Mouse (Mus musculus): ENCODE measurements around the gene Slc12a7. TPM values are rescaled to one million over a fixed set of nuclear protein-coding genes. Genes with fewer than 3 reads are reported as not detected.

The Slc12a7 gene
- polyA plus RNA-seq, 1 experiment: 15.4 TPM

- Histone ChIP-seq H3K27ac (ENCODE audit: control insufficient read depth, insufficient read depth, low read depth, low read length, poor library complexity) (no peak overlapping the region), H3K4me3 (replicated peaks; ENCODE audit: control insufficient read depth, low read depth, low read length) (no peak overlapping the region), H3K4me1 (ENCODE audit: control insufficient read depth, insufficient read depth, low read length) (no peaks in the 10 kb centered on the region)
- no peak for TF ChIP-seq POLR2A (IDR thresholded peaks at IDR 0.05; ENCODE audit: borderline replicate concordance, control insufficient read depth, low read depth, low read length)
- no peak for TF ChIP-seq CTCF (IDR thresholded peaks at IDR 0.05; ENCODE audit: control insufficient read depth, insufficient read depth, low read length)
- WGBS: 70% methylated on average over 3 of the region's 3 CpGs
Measured at GRCm38 (mm10) chr13:73768311-73768710, 35.4 kb downstream of the Slc12a7 start.

DNA sequence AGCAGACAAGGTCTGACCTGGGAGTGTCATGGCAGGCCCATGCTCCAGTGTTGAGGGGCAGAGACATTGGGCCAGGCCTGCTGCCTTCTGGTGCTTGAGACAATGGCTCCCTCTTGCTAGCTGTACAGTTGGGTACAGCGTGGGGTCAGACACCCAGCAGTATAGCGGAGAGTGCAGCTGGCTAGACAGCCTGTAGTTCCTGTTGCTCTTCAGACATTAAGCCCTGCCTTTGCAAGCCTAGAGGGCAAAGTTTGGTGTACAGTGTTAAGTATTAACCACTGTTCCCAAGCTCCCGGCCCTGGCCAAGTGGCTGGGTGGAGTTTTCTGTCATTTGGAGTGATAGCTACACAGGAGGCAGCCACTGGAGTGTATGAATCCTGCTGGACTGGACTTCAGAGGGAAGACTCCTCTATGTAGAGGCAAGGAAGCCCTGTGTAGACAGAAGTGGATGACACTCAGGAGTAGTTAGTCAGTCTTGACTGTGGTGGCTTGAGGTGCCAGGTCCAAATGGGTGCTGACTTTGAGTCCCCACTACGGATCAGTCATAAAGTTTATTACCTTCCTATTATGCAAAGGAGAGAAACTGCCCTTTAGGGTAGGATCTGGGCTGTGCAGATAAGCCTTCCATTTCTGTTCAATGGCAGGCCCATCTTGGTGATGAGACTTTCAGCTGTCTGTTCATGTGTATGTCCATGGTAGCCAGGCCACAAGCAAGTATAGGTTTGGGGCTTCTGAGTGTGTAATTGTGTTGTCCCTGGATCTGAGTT lies 37.2 kb downstream of the Slc12a7 start:
- WGBS: 73% methylated on average over 4 of the region's 4 CpGs
- Histone ChIP-seq H3K4me3 (replicated peaks; ENCODE audit: control insufficient read depth, low read depth, low read length) (no peak overlapping the region), H3K4me1 (ENCODE audit: control insufficient read depth, insufficient read depth, low read length) (no peaks in the 10 kb centered on the region), H3K27ac (ENCODE audit: control insufficient read depth, insufficient read depth, low read depth, low read length, poor library complexity) (no peak overlapping the region)
- TF ChIP-seq POLR2A (IDR thresholded peaks at IDR 0.05; ENCODE audit: borderline replicate concordance, control insufficient read depth, low read depth, low read length): no peak
- no peak for TF ChIP-seq CTCF (IDR thresholded peaks at IDR 0.05; ENCODE audit: control insufficient read depth, insufficient read depth, low read length)

DNA sequence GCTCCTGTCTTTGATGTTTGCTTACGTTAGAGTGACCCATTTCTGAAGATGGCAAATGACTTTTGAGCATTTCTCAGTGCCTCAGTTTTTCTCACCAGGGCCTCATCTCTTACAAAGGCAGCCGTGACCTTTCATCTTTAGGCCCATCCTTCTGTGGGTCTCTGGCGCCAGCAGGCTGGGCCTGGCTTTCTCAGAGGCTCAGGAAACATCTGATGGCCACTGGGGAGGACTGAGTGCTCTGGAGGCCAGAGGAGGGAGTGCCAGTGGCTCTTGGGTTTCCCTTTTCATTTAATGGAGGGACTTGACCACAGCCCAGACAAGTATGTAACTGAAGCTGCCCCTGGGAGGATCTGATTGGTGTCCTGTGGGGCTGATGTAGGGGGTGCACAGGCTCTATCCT lies 38.2 kb downstream of the Slc12a7 start:
- WGBS: 66% methylated on average over 3 of the region's 3 CpGs
- H3K4me3 ChIP-seq (replicated peaks; ENCODE audit: control insufficient read depth, low read depth, low read length): no peak overlapping the region
- TF ChIP-seq CTCF (IDR thresholded peaks at IDR 0.05; ENCODE audit: control insufficient read depth, insufficient read depth, low read length) (no peak), POLR2A (IDR thresholded peaks at IDR 0.05; ENCODE audit: borderline replicate concordance, control insufficient read depth, low read depth, low read length) (no peak)

GRCm38 (mm10) chr13:73772655-73773054 lies 39.8 kb downstream of the Slc12a7 start:
- WGBS: 19% methylated on average over 2 of the region's 2 CpGs
- Histone ChIP-seq H3K4me1 (ENCODE audit: control insufficient read depth, insufficient read depth, low read length) (no peaks in the 10 kb centered on the region), H3K27ac (ENCODE audit: control insufficient read depth, insufficient read depth, low read depth, low read length, poor library complexity) (peak overlapping the region; percentile 6; the same call in 1 of the 2 replicates), H3K4me3 (replicated peaks; ENCODE audit: control insufficient read depth, low read depth, low read length) (no peak overlapping the region)
- TF ChIP-seq CTCF (IDR thresholded peaks at IDR 0.05; ENCODE audit: control insufficient read depth, insufficient read depth, low read length) (no peak), POLR2A (IDR thresholded peaks at IDR 0.05; ENCODE audit: borderline replicate concordance, control insufficient read depth, low read depth, low read length) (no peak)

More for the DNA sequence above, 38.2 kb downstream of the Slc12a7 start:
- Histone ChIP-seq H3K4me1 (ENCODE audit: control insufficient read depth, insufficient read depth, low read length) (no peaks in the 10 kb centered on the region), H3K27ac (ENCODE audit: control insufficient read depth, insufficient read depth, low read depth, low read length, poor library complexity) (no peak overlapping the region)

GRCm38 (mm10) chr13:73773519-73774205 lies 40.8 kb downstream of the Slc12a7 start:
- no peak for TF ChIP-seq CTCF (IDR thresholded peaks at IDR 0.05; ENCODE audit: control insufficient read depth, insufficient read depth, low read length)
- H3K4me1 ChIP-seq (ENCODE audit: control insufficient read depth, insufficient read depth, low read length): no peaks in the 10 kb centered on the region
- no peak overlapping the region for H3K27ac ChIP-seq (ENCODE audit: control insufficient read depth, insufficient read depth, low read depth, low read length, poor library complexity)
- no peak overlapping the region for H3K4me3 ChIP-seq (replicated peaks; ENCODE audit: control insufficient read depth, low read depth, low read length)
- 71% methylated on average over 4 of the region's 4 CpGs for WGBS

DNA sequence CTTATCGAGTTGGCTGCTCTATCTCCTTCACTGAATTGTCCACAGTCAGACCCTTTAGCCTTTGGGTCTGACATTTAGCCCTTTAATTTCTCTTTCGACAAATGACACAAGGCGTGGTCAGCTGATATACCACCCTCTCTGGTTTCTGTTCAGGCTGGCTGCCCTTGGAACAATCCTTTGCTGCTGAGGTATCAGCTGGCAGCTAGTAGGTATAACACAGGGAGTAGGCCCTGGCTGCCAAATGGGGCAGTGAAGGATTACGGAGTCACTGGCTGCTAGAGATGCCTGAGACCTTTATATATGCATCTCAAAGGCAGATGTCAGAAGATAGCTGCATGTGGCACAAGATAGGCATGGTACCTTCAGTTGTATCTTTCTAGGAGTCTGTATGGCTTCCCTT lies 42.9 kb downstream of the Slc12a7 start:
- Histone ChIP-seq H3K4me3 (replicated peaks; ENCODE audit: control insufficient read depth, low read depth, low read length) (no peak overlapping the region), H3K4me1 (ENCODE audit: control insufficient read depth, insufficient read depth, low read length) (no peaks in the 10 kb centered on the region), H3K27ac (ENCODE audit: control insufficient read depth, insufficient read depth, low read depth, low read length, poor library complexity) (no peak overlapping the region)
- 74% methylated on average over 4 of the region's 4 CpGs for WGBS
- TF ChIP-seq CTCF (IDR thresholded peaks at IDR 0.05; ENCODE audit: control insufficient read depth, insufficient read depth, low read length) (no peak), POLR2A (IDR thresholded peaks at IDR 0.05; ENCODE audit: borderline replicate concordance, control insufficient read depth, low read depth, low read length) (no peak)

- H3K27ac ChIP-seq (ENCODE audit: control insufficient read depth, insufficient read depth, low read depth, low read length, poor library complexity): no peak overlapping the region
Measured at GRCm38 (mm10) chr13:73777578-73777977, 44.7 kb downstream of the Slc12a7 start.

DNA sequence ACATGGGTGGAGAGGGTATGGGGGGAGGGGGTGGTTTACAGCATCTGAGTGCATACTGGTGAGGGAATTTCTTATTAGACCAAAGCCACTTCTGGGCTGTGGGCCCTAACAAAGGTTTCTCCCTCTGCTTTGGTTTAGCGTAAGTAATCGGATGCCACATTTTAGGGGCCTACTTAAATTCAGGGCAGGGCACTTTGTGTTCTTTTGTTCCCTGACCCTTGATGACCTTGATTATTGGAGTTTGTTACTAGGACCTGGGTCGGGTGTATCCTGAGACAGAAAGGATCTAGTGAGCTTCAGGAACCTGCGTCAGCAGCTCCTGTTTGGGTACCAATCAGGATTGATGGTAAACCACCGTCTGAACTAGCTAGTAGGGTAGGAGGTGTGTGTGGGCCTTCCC lies 49.6 kb downstream of the Slc12a7 start:
- TF ChIP-seq CTCF (IDR thresholded peaks at IDR 0.05; ENCODE audit: control insufficient read depth, insufficient read depth, low read length): no peak
- TF ChIP-seq POLR2A (IDR thresholded peaks at IDR 0.05; ENCODE audit: borderline replicate concordance, control insufficient read depth, low read depth, low read length): no peak
- Histone ChIP-seq H3K27ac (ENCODE audit: control insufficient read depth, insufficient read depth, low read depth, low read length, poor library complexity) (no peak overlapping the region), H3K4me1 (ENCODE audit: control insufficient read depth, insufficient read depth, low read length) (no peaks in the 10 kb centered on the region), H3K4me3 (replicated peaks; ENCODE audit: control insufficient read depth, low read depth, low read length) (no peak overlapping the region)
- WGBS: 80% methylated on average over 5 of the region's 5 CpGs

More at GRCm38 (mm10) chr13:73777578-73777977, 44.7 kb downstream of the Slc12a7 start:
- Histone ChIP-seq H3K4me1 (ENCODE audit: control insufficient read depth, insufficient read depth, low read length) (no peaks in the 10 kb centered on the region), H3K4me3 (replicated peaks; ENCODE audit: control insufficient read depth, low read depth, low read length) (no peak overlapping the region)
- WGBS: 80% methylated on average over 3 of the region's 3 CpGs
- TF ChIP-seq POLR2A (IDR thresholded peaks at IDR 0.05; ENCODE audit: borderline replicate concordance, control insufficient read depth, low read depth, low read length) (no peak), CTCF (IDR thresholded peaks at IDR 0.05; ENCODE audit: control insufficient read depth, insufficient read depth, low read length) (no peak)

All from bone marrow, adult 2 months (tissue).